In the genomic region with DNA sequence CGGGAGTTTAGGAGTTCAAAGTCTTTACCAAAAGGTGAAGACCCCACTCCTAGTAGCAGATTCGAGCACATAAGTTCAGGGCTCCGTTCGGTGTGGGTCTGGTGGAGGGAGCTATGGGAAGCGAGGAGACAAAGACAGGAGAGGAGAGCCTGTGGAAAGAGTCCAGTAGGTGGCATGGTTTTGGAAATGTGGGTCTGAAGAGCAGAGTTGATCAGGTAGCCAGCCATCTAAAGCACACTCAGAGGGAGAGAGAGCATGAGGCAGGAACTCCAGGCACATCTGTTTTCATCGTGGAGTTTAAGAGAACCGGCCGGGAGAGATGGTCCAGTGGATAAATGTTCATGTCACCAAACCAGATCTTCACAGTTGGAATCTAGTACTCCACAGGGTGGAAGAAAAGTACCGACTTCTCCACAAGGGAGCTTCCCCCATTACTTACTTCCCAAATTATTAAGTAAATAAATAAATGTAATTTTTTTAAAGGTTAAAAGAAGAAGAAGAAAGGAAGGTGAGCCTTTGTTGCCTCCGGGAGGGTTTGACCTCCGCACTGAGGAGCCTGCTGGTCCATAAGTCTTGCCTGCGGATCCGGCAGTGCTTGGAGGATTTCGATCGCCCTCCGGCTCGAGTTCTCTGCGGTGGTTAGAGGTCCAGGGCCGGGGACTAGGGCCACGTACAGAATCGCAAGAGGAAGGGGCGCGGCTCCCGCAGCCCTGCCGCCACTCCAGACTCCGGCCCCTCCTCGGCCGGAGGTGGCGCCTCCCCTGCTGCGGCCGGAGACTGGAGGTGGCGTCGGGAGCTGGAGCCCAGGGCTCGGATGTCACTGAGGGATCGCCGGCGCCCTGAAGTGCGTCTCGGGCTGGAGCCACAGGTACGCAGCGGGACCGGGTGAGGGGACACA, we compare ENCODE assay signal across 1 mouse cellular context.
TF ChIP-seq lines count a peak whose summit lies in the region.

A gene (minus strand): TSS at position 637 of the 898 bp plus-strand sequence.
A gene (plus strand): TSS at position 732 of the 898 bp plus-strand sequence.

TF ChIP-seq in MEL, 35 proteins besides CTCF, POLR2A, EP300 and RAD21:
- TF ChIP-seq SMC3 (IDR thresholded peaks at IDR 0.05; ENCODE audit: low read depth, low read length), result peak; percentile 35
- no peak for TF ChIP-seq USF2 (IDR thresholded peaks at IDR 0.05; ENCODE audit: borderline replicate concordance in 1 of 2, insufficient read depth in 1 of 2, low read depth in 1 of 2, low read length in 2 of 2)
- TF ChIP-seq BHLHE40 (IDR thresholded peaks at IDR 0.05; ENCODE audit: borderline replicate concordance, low read depth, low read length), result 0 out of 2 replicates have a peak, but pooled peaks have one; percentile 8
